Mouse (Mus musculus) frontal cortex, adult 2 months (tissue): ENCODE measurements around the gene Olfr710. TPM values are rescaled to one million over a fixed set of nuclear protein-coding genes. Genes with fewer than 3 reads are reported as not detected.
"Not testable (repeated sequence)": the region's sequence is repeated elsewhere in the genome, so short reads cannot be mapped to it uniquely, and the experiment has no call there.

Source experiments
- DNase-seq, 2 experiments: peaks; one replicate each; pipeline ENCODE4 v3.0.0; 2022; ENCODE audit warnings: low spot score in 1 of 2; ENCODE audit errors: extremely low spot score in 1 of 2
- polyA plus RNA-seq: library from polyadenylated mRNA; depleted of rRNA; stranded (reverse); fragments of >200 nt; gene quantifications from 2 replicates; pipeline ENCODE4 v1.2.3, GENCODE M21; 2012; rRNA removed

Olfr710 gene
- polyA plus RNA-seq = not detected in 2 replicates

DNA sequence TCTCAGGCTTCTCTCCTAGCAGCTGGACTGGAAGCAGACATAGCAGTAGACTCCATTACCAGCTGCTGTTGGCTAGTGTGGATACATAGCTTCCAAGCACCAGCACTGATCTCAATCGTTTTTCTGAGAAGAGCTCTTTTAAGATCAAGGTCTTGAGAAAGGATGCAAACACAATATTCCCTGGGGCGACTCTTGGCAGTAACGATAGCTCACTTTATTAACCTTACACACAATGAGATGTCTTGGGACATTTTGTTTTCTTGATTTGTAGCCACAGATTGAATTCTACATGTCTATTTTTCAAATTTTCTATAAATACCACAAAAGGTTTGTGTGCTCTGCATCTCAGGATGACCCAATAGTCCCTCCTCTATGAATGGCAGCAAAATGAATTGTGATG is at the start of gene Olfr710:
Olfr710 (minus strand) TSS at position 101 of the 400 bp plus-strand sequence.
- no peak for DNase-seq

- DNase-seq = no peak
Measured at GRCm38 (mm10) chr7:106985236-106985635, 37.1 kb upstream of the Olfr710 start.

DNA sequence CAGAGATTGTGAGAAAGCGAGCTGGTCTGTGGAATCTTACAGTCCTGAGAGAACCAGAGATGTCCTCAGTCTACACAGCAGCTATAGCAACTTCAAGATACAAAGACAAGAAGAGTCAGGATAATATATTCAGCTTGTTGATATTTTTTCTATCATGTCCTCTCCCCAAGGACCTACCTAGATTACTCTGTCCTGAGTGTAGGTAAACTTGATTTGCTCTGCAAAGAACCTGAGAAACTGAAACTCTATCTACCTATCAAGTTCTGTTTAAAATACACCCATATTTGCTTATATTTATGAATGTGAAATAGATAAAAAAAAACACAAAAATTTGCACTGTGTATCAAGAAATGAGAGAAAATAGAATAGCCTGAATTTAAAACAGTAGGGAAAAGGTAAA is 27.2 kb upstream of the Olfr710 start, which contains the start of gene Olfr711:
Olfr711 (minus strand) TSS at position 101 of the 400 bp plus-strand sequence.
- no peak for DNase-seq

GRCm38 (mm10) chr7:106967503-106967902 is 19.4 kb upstream of the Olfr710 start:
- DNase-seq = not testable (repeated sequence)

DNA sequence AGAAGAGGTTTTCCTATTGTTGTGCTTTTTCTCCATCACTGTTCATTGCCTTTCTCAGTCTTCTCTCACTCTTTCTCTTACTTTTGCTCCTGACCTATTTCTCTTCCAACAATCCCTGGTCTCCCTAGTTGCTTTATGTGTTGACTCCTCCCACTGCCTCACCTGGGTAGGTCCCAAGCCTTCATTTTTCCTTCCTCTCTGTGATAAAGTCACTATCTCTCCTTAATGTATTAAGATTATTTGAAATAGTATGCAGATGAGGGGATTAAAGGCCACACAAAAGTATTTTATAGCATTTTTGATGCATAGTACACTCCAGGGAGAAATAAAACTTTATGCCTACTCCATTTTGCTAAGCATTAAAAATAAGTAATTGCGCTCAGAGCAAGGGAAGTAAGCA is 15.7 kb upstream of the Olfr710 start, which contains the start of gene Olfr6:
Olfr6 (minus strand) TSS at position 101 of the 400 bp plus-strand sequence.
- no peak for DNase-seq

- no peak for DNase-seq
Measured at GRCm38 (mm10) chr7:106932119-106932518, 16.0 kb downstream of the Olfr710 start, which contains the start of gene Olfr709-ps1. Gene Olfr709-ps1, minus strand, starts transcription at chr7:106932219.

GRCm38 (mm10) chr7:106920961-106921360 is 27.2 kb downstream of the Olfr710 start:
- not testable (repeated sequence) for DNase-seq

DNA sequence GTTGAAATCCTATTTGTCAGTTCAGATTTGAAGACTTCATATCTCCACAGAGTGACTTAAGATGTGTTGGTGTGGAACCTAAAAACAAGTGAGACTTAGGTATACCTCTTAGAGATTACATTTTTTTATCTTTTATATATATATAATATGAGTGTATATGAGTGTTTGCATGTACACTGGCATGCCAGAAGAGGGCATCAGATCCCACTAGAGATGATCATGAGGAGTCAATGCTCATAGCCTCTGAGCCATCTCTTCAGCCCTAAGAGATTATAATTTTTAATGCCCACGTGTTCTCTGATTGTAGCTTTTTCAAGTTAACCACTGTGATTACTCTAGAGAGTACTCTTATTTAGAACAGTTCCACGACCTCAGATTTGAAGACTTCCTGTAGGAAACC is 40.4 kb downstream of the Olfr710 start, which contains the start of gene Olfr1532-ps1:
Olfr1532-ps1 (plus strand) TSS at position 326 of the 400 bp plus-strand sequence.
- no peak for DNase-seq

- not testable (repeated sequence) for DNase-seq
Measured at GRCm38 (mm10) chr7:106901141-106901540, 47.0 kb downstream of the Olfr710 start, which contains the start of gene Olfr707. Gene Olfr707, minus strand, starts transcription at chr7:106901241.

Other genes starting within 250 kb of the Olfr710 start
- 0.02 TPM in 1 of 2 replicates, not detected in the other for gene Olfr695, start 231.9 kb downstream of the Olfr710 start, polyA plus RNA-seq
- not detected in 2 replicates for gene Olfr697, start 205.9 kb downstream of the Olfr710 start, polyA plus RNA-seq
- not detected in 2 replicates for gene Olfr698, start 192.9 kb downstream of the Olfr710 start, polyA plus RNA-seq
- gene Olfr699, start 155.1 kb downstream of the Olfr710 start, polyA plus RNA-seq = not detected in 2 replicates
- not detected in 2 replicates for gene Olfr700, start 139.5 kb downstream of the Olfr710 start, polyA plus RNA-seq
- not detected in 2 replicates for gene Olfr701, start 134.2 kb downstream of the Olfr710 start, polyA plus RNA-seq
- not detected in 2 replicates for gene Olfr702, start 114.4 kb downstream of the Olfr710 start, polyA plus RNA-seq
- not detected in 2 replicates for gene Olfr703, start 105.0 kb downstream of the Olfr710 start, polyA plus RNA-seq
- not detected in 2 replicates for gene Olfr704, start 85.1 kb downstream of the Olfr710 start, polyA plus RNA-seq
- not detected in 2 replicates for gene Olfr705, start 71.4 kb downstream of the Olfr710 start, polyA plus RNA-seq
- gene Olfr706, start 60.1 kb downstream of the Olfr710 start, polyA plus RNA-seq = not detected in 2 replicates
- gene Olfr707, start 47.1 kb downstream of the Olfr710 start, polyA plus RNA-seq = not detected in 2 replicates
- not detected in 2 replicates for gene Olfr1532-ps1, start 40.3 kb downstream of the Olfr710 start, polyA plus RNA-seq
- gene Olfr709-ps1, start 16.1 kb downstream of the Olfr710 start, polyA plus RNA-seq = not detected in 2 replicates
- gene Olfr6, start 15.6 kb upstream of the Olfr710 start, polyA plus RNA-seq = not detected in 2 replicates
- gene Olfr711, start 27.1 kb upstream of the Olfr710 start, polyA plus RNA-seq = not detected in 2 replicates
- gene Olfr2, start 57.8 kb upstream of the Olfr710 start, polyA plus RNA-seq = not detected in 2 replicates
- gene Olfr713, start 82.9 kb upstream of the Olfr710 start, polyA plus RNA-seq = not detected in 2 replicates
- gene Olfr714, start 122.7 kb upstream of the Olfr710 start, polyA plus RNA-seq = 0.04 TPM in 1 of 2 replicates, not detected in the other
- not detected in 2 replicates for gene Olfr17, start 144.9 kb upstream of the Olfr710 start, polyA plus RNA-seq
- gene Olfr715b, start 162.1 kb upstream of the Olfr710 start, polyA plus RNA-seq = not detected in 2 replicates
- gene Olfr715, start 182.8 kb upstream of the Olfr710 start, polyA plus RNA-seq = not detected in 2 replicates
- gene Olfr716, start 190.0 kb upstream of the Olfr710 start, polyA plus RNA-seq = not detected in 2 replicates
- gene Nlrp14, start 218.7 kb upstream of the Olfr710 start, polyA plus RNA-seq = not detected in 2 replicates